Comparison of ENCODE assay signal across 8 mouse cellular contexts in genomic region chr9:108001922-108002770, GRCm38 (mm10). TPM values are rescaled to one million over a fixed set of nuclear protein-coding genes. Genes with fewer than 3 reads are reported as not detected.
DNase-seq lines count a peak whose midpoint lies in the region; ATAC-seq lines count a peak whose summit lies in the region.

Ip6k1 (plus strand) TSS chr9:108002501.

- peak; percentile 99 for ATAC-seq in hindbrain, embryonic 11.5 days (ENCODE audit: low FRiP score)

- under 1% methylated on average over 51 of the region's 51 CpGs for WGBS in hindbrain, embryonic 11.5 days

- peaks cover 5% of the 10 kb centered on the region for H3K4me1 ChIP-seq in hindbrain, embryonic 11.5 days (replicated peaks; ENCODE audit: control insufficient read depth, insufficient read depth, low read length)

- H3K36me3 ChIP-seq in hindbrain, embryonic 11.5 days (ENCODE audit: control insufficient read depth, insufficient read depth, low read length): no peaks in the 10 kb centered on the region

- H3K27me3 ChIP-seq in hindbrain, embryonic 11.5 days (ENCODE audit: control insufficient read depth, insufficient read depth, low read length): no peaks in the 10 kb centered on the region

- peak within 1 kb of the TSS; percentile 87 for H3K27ac ChIP-seq in hindbrain, embryonic 11.5 days (ENCODE audit: low read depth, low read length)

- peak within 1 kb of the TSS; percentile 86 for H3K4me2 ChIP-seq in hindbrain, embryonic 11.5 days (replicated peaks; ENCODE audit: low read depth, low read length)

- H3K9me3 ChIP-seq in hindbrain, embryonic 11.5 days (ENCODE audit: control insufficient read depth, low read length): no peaks in the 10 kb centered on the region

- peak within 1 kb of the TSS; percentile 97 for H3K9ac ChIP-seq in hindbrain, embryonic 11.5 days (ENCODE audit: low read depth, low read length)

- DNase-seq in Muller cell, postnatal 12 days (ENCODE audit: inconsistent ontology term): peak; percentile 99
- DNase-seq in cerebellum, adult 9-11 months: peak; percentile 100
- DNase-seq in frontal cortex, adult 2 months (ENCODE audit: extremely low spot score in 1 of 2, low spot score in 1 of 2): peak; percentile 100
- DNase-seq in hindbrain, embryonic 11.5 days (ENCODE audit: low spot score): peak; percentile 100
- peak; percentile 100 for DNase-seq in layer of hippocampus, postnatal 10 days (ENCODE audit: low spot score in 2 of 2)
- DNase-seq in lung, postnatal 10 days: peak; percentile 100
- DNase-seq in ovary, postnatal 36 days (ENCODE audit: low spot score): peak; percentile 99
- DNase-seq in thymus, postnatal 25 days: peak; percentile 100

- peak within 1 kb of the TSS; percentile 88 for H3K4me3 ChIP-seq in hindbrain, embryonic 11.5 days (ENCODE audit: low read depth, low read length)

RNA-seq across cellular contexts. Expression of gene Ip6k1, which starts in this region (rescaled TPM):
- polyA plus RNA-seq in frontal cortex, adult 2 months (2012; rRNA removed): 213 and 222 TPM in 2 replicates
- 27.4 and 35.5 TPM in 2 replicates for polyA plus RNA-seq in hindbrain, embryonic 11.5 days (2014; fragmentation: Nextera tagmentation; extraction: Ambion mirVana)
- total RNA-seq in layer of hippocampus, postnatal 10 days (2021): 100 to 1,000 TPM; 159 to 163 TPM

Comparison
In these comparisons a context has a peak if more than half of its experiments do, and no peak if none do; other contexts are left out.
1. Peak in every context shown above with its lines: DNase-seq, ATAC-seq, H3K4me3 ChIP-seq and H3K27ac ChIP-seq.